Mouse (Mus musculus) erythroblast, embryonic 14.5 days (primary cell): ENCODE data around the gene Srsf7. TPM values are rescaled to one million over a fixed set of nuclear protein-coding genes. Genes with fewer than 3 reads are reported as not detected.
A peak's percentile ranks its signal among the peaks of the same experiment; 100 is the strongest.

Experiments
- H3K27me3 ChIP-seq: 2 replicates; pipeline ENCODE4 v1.6.1; 2012; ENCODE audit warnings: inconsistent platforms; ENCODE audit not compliant: control insufficient read depth
- H3K36me3 ChIP-seq: 2 replicates; pipeline ENCODE4 v1.6.1; 2012; ENCODE audit warnings: mild to moderate bottlenecking, inconsistent platforms; ENCODE audit not compliant: control insufficient read depth
- H3K4me1 ChIP-seq: 2 replicates; pipeline ENCODE4 v1.6.1; 2012; ENCODE audit warnings: inconsistent platforms; ENCODE audit not compliant: control insufficient read depth
- H3K4me3 ChIP-seq: replicated peaks from 2 replicates; pipeline ENCODE3; 2012; ENCODE audit warnings: moderate library complexity, mild to moderate bottlenecking, inconsistent platforms
- H3K9me3 ChIP-seq: 2 replicates; pipeline ENCODE4 v1.6.1; 2012; ENCODE audit warnings: low read length, inconsistent platforms, mixed read lengths; ENCODE audit not compliant: control insufficient read depth
- GATA1 ChIP-seq: IDR thresholded peaks from 2 replicates; pipeline ENCODE4 v1.6.1; 2012; ENCODE audit warnings: low read length, inconsistent platforms, mixed read lengths
- TAL1 ChIP-seq: IDR thresholded peaks from 3 replicates; pipeline ENCODE4 v1.6.1; 2012; ENCODE audit warnings: low read length, inconsistent platforms, mixed read lengths
- polyA plus RNA-seq: library from polyadenylated mRNA; stranded (reverse); fragments of >175 nt; gene quantifications from 2 replicates; pipeline ENCODE4 v1.2.3, GENCODE M21; 2012

Srsf7 gene
- polyA plus RNA-seq = 3.6 and 5.4 TPM in 2 replicates

GRCm38 (mm10) chr17:80206671-80207581, at the start of gene Srsf7, which contains the start of gene Ttc39d:
TSS of gene Srsf7 (minus strand) at chr17:80207307.
TSS of gene Ttc39d (plus strand) at chr17:80207460.
- peaks cover 27% of the 10 kb centered on the region for H3K4me1 ChIP-seq
- H3K36me3 ChIP-seq = peaks cover 41% of the 10 kb centered on the region
- H3K27me3 ChIP-seq = peaks cover 3% of the 10 kb centered on the region; the same call in 1 of the 2 replicates
- peak within 1 kb of the TSS; percentile 98 for H3K4me3 ChIP-seq
- TF ChIP-seq GATA1 (no peak), TAL1 (no peak)
- no peaks in the 10 kb centered on the region for H3K9me3 ChIP-seq

DNA sequence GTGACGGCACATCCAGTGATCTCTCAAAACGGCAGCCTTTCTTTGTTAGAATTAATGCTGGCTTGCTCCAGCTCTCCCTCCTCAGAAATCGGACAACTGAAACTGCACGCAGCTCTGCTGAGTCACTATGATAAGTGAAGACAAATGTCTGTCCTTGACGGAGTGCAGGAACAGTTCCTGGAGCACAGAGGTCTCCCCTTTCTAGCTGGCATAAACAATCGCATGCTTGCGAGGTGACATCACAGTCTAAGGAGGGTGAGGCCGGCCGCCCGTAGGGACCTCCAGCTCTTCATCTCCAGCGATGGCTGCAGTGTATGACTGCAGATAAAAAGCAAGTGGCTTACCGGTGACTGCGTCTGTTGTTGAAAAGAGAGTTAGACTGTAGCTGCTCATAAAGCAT, 48.1 kb upstream of the Srsf7 start:
- Histone ChIP-seq H3K4me3 (no peak overlapping the region), H3K27me3 (no peaks in the 10 kb centered on the region), H3K9me3 (no peaks in the 10 kb centered on the region; the same call in 1 of the 2 replicates), H3K36me3 (peaks cover 67% of the 10 kb centered on the region), H3K4me1 (peaks cover 5% of the 10 kb centered on the region)
- no peak for TF ChIP-seq GATA1

GRCm38 (mm10) chr17:80254421-80254820, 47.3 kb upstream of the Srsf7 start:
- TF ChIP-seq GATA1 (no peak), TAL1 (no peak)
- Histone ChIP-seq H3K4me3 (no peak overlapping the region), H3K4me1 (peaks cover 5% of the 10 kb centered on the region), H3K36me3 (peaks cover 69% of the 10 kb centered on the region), H3K9me3 (no peaks in the 10 kb centered on the region; the same call in 1 of the 2 replicates), H3K27me3 (no peaks in the 10 kb centered on the region)

GRCm38 (mm10) chr17:80252757-80253525, 45.8 kb upstream of the Srsf7 start:
- Histone ChIP-seq H3K36me3 (peaks cover 67% of the 10 kb centered on the region), H3K9me3 (no peaks in the 10 kb centered on the region; the same call in 1 of the 2 replicates), H3K27me3 (no peaks in the 10 kb centered on the region), H3K4me1 (peaks cover 5% of the 10 kb centered on the region), H3K4me3 (no peak overlapping the region)
- TF ChIP-seq TAL1 = no peak
- TF ChIP-seq GATA1 = no peak

GRCm38 (mm10) chr17:80243116-80243515, 36.0 kb upstream of the Srsf7 start:
- no peaks in the 10 kb centered on the region for H3K9me3 ChIP-seq
- H3K36me3 ChIP-seq = peaks cover 51% of the 10 kb centered on the region
- H3K27me3 ChIP-seq = no peaks in the 10 kb centered on the region
- peaks cover 4% of the 10 kb centered on the region; the same call in 1 of the 2 replicates for H3K4me1 ChIP-seq
- TF ChIP-seq TAL1 (no peak), GATA1 (no peak)
- H3K4me3 ChIP-seq = no peak overlapping the region

- Histone ChIP-seq H3K27me3 (no peaks in the 10 kb centered on the region), H3K4me1 (peaks cover 4% of the 10 kb centered on the region; the same call in 1 of the 2 replicates), H3K4me3 (no peak overlapping the region), H3K36me3 (peaks cover 47% of the 10 kb centered on the region), H3K9me3 (no peaks in the 10 kb centered on the region)
- TF ChIP-seq TAL1 (no peak), GATA1 (no peak)
These were observed 34.5 kb upstream of the Srsf7 start for GRCm38 (mm10) chr17:80241594-80241993.

- Histone ChIP-seq H3K27me3 (no peaks in the 10 kb centered on the region), H3K4me1 (peaks cover 14% of the 10 kb centered on the region)
- TF ChIP-seq GATA1 (no peak), TAL1 (no peak)
These were observed 30.4 kb upstream of the Srsf7 start for GRCm38 (mm10) chr17:80237475-80237874.

DNA sequence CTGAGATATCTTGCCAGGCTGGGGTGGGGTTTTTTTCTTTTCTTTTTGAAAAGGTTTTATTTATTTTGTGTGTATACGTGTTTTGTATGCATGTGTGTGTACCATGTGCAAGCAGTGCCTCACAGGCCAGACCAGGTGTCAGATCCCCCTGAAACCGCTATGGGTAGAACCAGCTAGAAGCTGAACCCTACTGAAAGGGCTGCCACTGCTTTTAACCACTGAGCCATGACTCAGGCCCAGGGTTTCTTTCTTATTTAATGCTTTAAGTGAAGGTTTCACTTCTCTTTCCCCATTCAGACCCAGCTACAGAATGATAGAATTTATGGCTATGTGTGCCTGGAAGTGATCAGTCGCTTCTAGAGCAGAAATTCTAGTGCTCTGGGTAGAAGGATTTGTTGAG, 29.7 kb upstream of the Srsf7 start:
- no peaks in the 10 kb centered on the region for H3K9me3 ChIP-seq
- peaks cover 18% of the 10 kb centered on the region for H3K4me1 ChIP-seq
- TF ChIP-seq GATA1 (no peak), TAL1 (no peak)
- H3K4me3 ChIP-seq = no peak overlapping the region
- H3K27me3 ChIP-seq = no peaks in the 10 kb centered on the region
- peaks cover 19% of the 10 kb centered on the region for H3K36me3 ChIP-seq

More at GRCm38 (mm10) chr17:80237475-80237874, 30.4 kb upstream of the Srsf7 start:
- Histone ChIP-seq H3K4me3 (no peak overlapping the region), H3K9me3 (no peaks in the 10 kb centered on the region), H3K36me3 (peaks cover 22% of the 10 kb centered on the region)

- Histone ChIP-seq H3K36me3 (peaks cover 16% of the 10 kb centered on the region), H3K4me3 (no peak overlapping the region), H3K27me3 (no peaks in the 10 kb centered on the region), H3K4me1 (peaks cover 27% of the 10 kb centered on the region), H3K9me3 (no peaks in the 10 kb centered on the region)
- no peak for TF ChIP-seq GATA1
- TF ChIP-seq TAL1 = no peak
These were observed 28.4 kb upstream of the Srsf7 start for GRCm38 (mm10) chr17:80235477-80235876.
